ENCODE assay signal across 18 mouse cellular contexts in genomic region chr15:36977823-36978222, GRCm38 (mm10). TPM values are rescaled to one million over a fixed set of nuclear protein-coding genes. Genes with fewer than 3 reads are reported as not detected.
DNase-seq lines count a peak whose midpoint lies in the region; TF ChIP-seq lines count a peak whose summit lies in the region.
"Had no signal": no experiment of that assay in that cellular context is flagged by ENCODE, and none has a peak within 500 bp of the region (broad histone marks: within the 10 kb centered on the region; RNA-seq: fewer than 3 reads in every experiment).

No protein-coding gene starts in this region.

- H3K27ac ChIP-seq in layer of hippocampus, adult 2 months = 0 out of 2 replicates have a peak overlapping the region, but pooled peaks have one; percentile 46
- H3K27ac ChIP-seq: embryonic facial prominence, embryonic 10.5 days; embryonic facial prominence, embryonic 12.5 days; forebrain, embryonic 13.5 days had no signal

- TF ChIP-seq CTCF in layer of hippocampus, adult 2 months (conservative IDR thresholded peaks at IDR 0.05) = no peak

- DNase-seq in layer of hippocampus, adult 2 months (ENCODE audit: low spot score in 2 of 2) = peak in 1 of 2 experiments; percentile 46
- no peak for DNase-seq in layer of hippocampus, postnatal 36 days
- peak; percentile 57 for DNase-seq in right cerebral cortex, adult 18-20 months
- no peak for DNase-seq in right cerebral cortex, postnatal 25 days
- DNase-seq in brain, adult 2 months (ENCODE audit: low read depth, low spot score) = peak; percentile 69
- DNase-seq in spleen, adult 12 weeks (ENCODE audit: low spot score) = no peak
- DNase-seq: adrenal gland, adult 2 months; adrenal gland, postnatal 10 days; adrenal gland, postnatal 25 days; cerebellum, adult 11-12 months; cerebellum, adult 2 months; cerebellum, adult 9-10 months; cerebellum, postnatal 10 days; cerebellum, postnatal 25 days had no signal

- H3K4me3 ChIP-seq in layer of hippocampus, adult 2 months = no peak overlapping the region
- H3K4me3 ChIP-seq: embryonic facial prominence, embryonic 10.5 days; embryonic facial prominence, embryonic 12.5 days; forebrain, embryonic 13.5 days; forebrain, embryonic 15.5 days had no signal

RNA-seq across cellular contexts. Expression of gene Zfp706, which starts 29.8 kb away (rescaled TPM):
- total RNA-seq in layer of hippocampus, adult 2 months (2021) = 100 to 1,000 TPM; 275 to 283 TPM
- total RNA-seq in layer of hippocampus, postnatal 36 days (2021) = 100 to 1,000 TPM; 262 to 279 TPM

Comparison
In these comparisons a context has a peak if more than half of its experiments do, and no peak if none do; other contexts are left out.
1. DNase-seq: peak in right cerebral cortex, adult 18-20 months (single experiment) and brain, adult 2 months (single experiment); none in layer of hippocampus, postnatal 36 days (0 of 2), right cerebral cortex, postnatal 25 days (single experiment) and spleen, adult 12 weeks (single experiment).